In the genomic region with DNA sequence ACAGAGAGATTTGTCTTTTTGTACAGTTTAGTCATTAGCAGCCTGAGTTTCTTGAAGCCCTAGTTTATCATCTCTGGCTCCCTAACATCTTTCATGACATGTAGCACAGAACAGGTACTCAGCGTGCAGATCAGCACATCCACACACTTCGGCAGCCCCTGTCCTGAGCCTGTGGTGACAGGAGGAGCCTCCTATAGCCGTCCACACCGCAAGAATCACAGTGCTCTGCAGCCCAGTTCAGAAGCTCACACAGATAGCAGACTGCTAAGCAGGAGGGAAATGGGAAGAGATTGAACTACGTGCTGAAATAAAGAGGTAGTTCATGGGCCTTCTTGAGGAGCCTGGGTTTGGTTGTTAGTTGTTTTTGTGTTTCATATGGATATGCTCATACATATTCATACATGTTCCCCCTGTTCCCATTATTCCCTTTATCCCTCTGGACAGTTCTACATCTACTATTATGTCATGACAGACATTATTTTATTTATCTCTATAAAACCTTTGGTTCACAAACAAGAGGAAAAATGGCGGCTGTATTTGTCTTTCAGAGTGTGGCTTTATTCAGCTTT, we compare ENCODE assay signal across 29 mouse cellular contexts.
DNase-seq lines count a peak whose midpoint lies in the region; ATAC-seq and TF ChIP-seq lines count a peak whose summit lies in the region.
"Had no signal": no experiment of that assay in that cellular context is flagged by ENCODE, and none has a peak within 500 bp of the region (broad histone marks: within the 10 kb centered on the region; RNA-seq: fewer than 3 reads in every experiment).

No protein-coding gene starts in this region.

- TF ChIP-seq CTCF in hindbrain, postnatal 0 days (IDR thresholded peaks at IDR 0.05; ENCODE audit: low read depth): no peak
- TF ChIP-seq CTCF in lung, adult 2 months (IDR thresholded peaks at IDR 0.05; ENCODE audit: insufficient read depth, low read length): no peak

- no peak overlapping the region for H3K4me3 ChIP-seq in hindbrain, embryonic 10.5 days
- no peak overlapping the region for H3K4me3 ChIP-seq in hindbrain, postnatal 0 days (ENCODE audit: low read length)
- no peak overlapping the region for H3K4me3 ChIP-seq in hindbrain, embryonic 12.5 days
- no peak overlapping the region for H3K4me3 ChIP-seq in hindbrain, embryonic 16.5 days (ENCODE audit: low read length)
- no peak overlapping the region for H3K4me3 ChIP-seq in midbrain, embryonic 15.5 days
- no peak overlapping the region for H3K4me3 ChIP-seq in lung, adult 2 months (replicated peaks; ENCODE audit: extremely low read depth, low read depth, low read length)
- H3K4me3 ChIP-seq: gastrocnemius, adult 2 months; limb, embryonic 10.5 days; limb, embryonic 15.5 days; liver, embryonic 13.5 days; myocyte had no signal

- 62% methylated on average over 6 of the region's 6 CpGs for WGBS in hindbrain, embryonic 10.5 days
- 47% methylated on average over 6 of the region's 6 CpGs for WGBS in hindbrain, postnatal 0 days
- WGBS in hindbrain, embryonic 12.5 days: 39% methylated on average over 6 of the region's 6 CpGs
- WGBS in hindbrain, embryonic 16.5 days: 35% methylated on average over 6 of the region's 6 CpGs
- WGBS in midbrain, embryonic 15.5 days: 35% methylated on average over 6 of the region's 6 CpGs
- WGBS in lung, adult 2 months: 93% methylated on average over 6 of the region's 6 CpGs

- no peak overlapping the region for H3K9ac ChIP-seq in hindbrain, postnatal 0 days (replicated peaks; ENCODE audit: low read length)
- H3K9ac ChIP-seq in hindbrain, embryonic 12.5 days: no peak overlapping the region
- H3K9ac ChIP-seq in hindbrain, embryonic 16.5 days (ENCODE audit: low read depth, low read length): no peak overlapping the region
- no peak overlapping the region for H3K9ac ChIP-seq in midbrain, embryonic 15.5 days
- H3K9ac ChIP-seq: limb, embryonic 15.5 days; liver, embryonic 13.5 days had no signal

- H3K27me3 ChIP-seq in hindbrain, embryonic 10.5 days (ENCODE audit: insufficient read depth, poor library complexity, severe bottlenecking): no peaks in the 10 kb centered on the region
- H3K27me3 ChIP-seq in hindbrain, postnatal 0 days (ENCODE audit: insufficient read depth, low read length): no peaks in the 10 kb centered on the region
- H3K27me3 ChIP-seq in hindbrain, embryonic 12.5 days: no peaks in the 10 kb centered on the region
- no peaks in the 10 kb centered on the region for H3K27me3 ChIP-seq in hindbrain, embryonic 16.5 days (replicated peaks; ENCODE audit: control insufficient read depth, insufficient read depth, low read length)
- H3K27me3 ChIP-seq in midbrain, embryonic 15.5 days (replicated peaks): no peaks in the 10 kb centered on the region
- H3K27me3 ChIP-seq: CH12.LX; limb, embryonic 15.5 days; liver, embryonic 13.5 days had no signal

- peak overlapping the region; percentile 56 for H3K27ac ChIP-seq in hindbrain, embryonic 10.5 days
- no peak overlapping the region for H3K27ac ChIP-seq in hindbrain, postnatal 0 days
- H3K27ac ChIP-seq in hindbrain, embryonic 12.5 days: no peak overlapping the region
- no peak overlapping the region for H3K27ac ChIP-seq in hindbrain, embryonic 16.5 days (ENCODE audit: low read depth, low read length)
- H3K27ac ChIP-seq in midbrain, embryonic 15.5 days: no peak overlapping the region
- H3K27ac ChIP-seq: gastrocnemius, adult 2 months; limb, embryonic 10.5 days; limb, embryonic 15.5 days; liver, embryonic 13.5 days had no signal

- TF ChIP-seq POLR2A in lung, adult 2 months (IDR thresholded peaks at IDR 0.05; ENCODE audit: borderline replicate concordance, extremely low read depth, low read depth, low read length): no peak

- H3K4me2 ChIP-seq in hindbrain, postnatal 0 days (ENCODE audit: low read depth, low read length): no peak overlapping the region
- H3K4me2 ChIP-seq in hindbrain, embryonic 12.5 days (replicated peaks): no peak overlapping the region
- no peak overlapping the region for H3K4me2 ChIP-seq in hindbrain, embryonic 16.5 days (ENCODE audit: low read length)
- no peak overlapping the region for H3K4me2 ChIP-seq in midbrain, embryonic 15.5 days
- H3K4me2 ChIP-seq: heart, embryonic 11.5 days; limb, embryonic 15.5 days; liver, embryonic 13.5 days had no signal

- no peaks in the 10 kb centered on the region for H3K36me3 ChIP-seq in hindbrain, embryonic 10.5 days
- no peaks in the 10 kb centered on the region for H3K36me3 ChIP-seq in hindbrain, postnatal 0 days (ENCODE audit: insufficient read depth, low read length)
- H3K36me3 ChIP-seq in hindbrain, embryonic 12.5 days: no peaks in the 10 kb centered on the region
- H3K36me3 ChIP-seq in hindbrain, embryonic 16.5 days (ENCODE audit: control insufficient read depth, insufficient read depth, low read length): no peaks in the 10 kb centered on the region
- no peaks in the 10 kb centered on the region for H3K36me3 ChIP-seq in midbrain, embryonic 15.5 days (replicated peaks)
- H3K36me3 ChIP-seq: limb, embryonic 10.5 days; limb, embryonic 15.5 days; liver, embryonic 13.5 days had no signal

- no peak for DNase-seq in hindbrain, embryonic 10.5 days (ENCODE audit: low spot score)
- DNase-seq in hindbrain, postnatal 0 days (ENCODE audit: low spot score): no peak
- DNase-seq in adrenal gland, postnatal 14 days: no peak
- DNase-seq in lung, adult 2 months: no peak
- DNase-seq: adrenal gland, adult 2 months; cerebellum, adult 8-10 months; cerebellum, postnatal 25 days; gastrocnemius, adult 2 months; gastrocnemius, postnatal 36 days; heart, adult 18-20 months; heart, postnatal 36 days; kidney, adult 11 months; kidney, postnatal 14 days; layer of hippocampus, adult 9-11 months; liver, embryonic 13.5 days; lung, adult 18-20 months; lung, postnatal 10 days; right cerebral cortex, postnatal 25 days; spleen, adult 18-20 months; thymus, postnatal 14 days had no signal

- ATAC-seq in hindbrain, postnatal 0 days: no peak
- ATAC-seq in hindbrain, embryonic 12.5 days (ENCODE audit: low FRiP score): peak; percentile 34; the same call in 1 of the 2 replicates
- ATAC-seq in hindbrain, embryonic 16.5 days: peak; percentile 40; the same call in 1 of the 2 replicates
- peak; percentile 63; the same call in 1 of the 2 replicates for ATAC-seq in midbrain, embryonic 15.5 days (replicated peaks)
- ATAC-seq: activated CD4-positive, CD25-positive, alpha-beta regulatory T cell, adult 4 months had no signal

- H3K4me1 ChIP-seq in hindbrain, embryonic 10.5 days (replicated peaks): peaks cover 18% of the 10 kb centered on the region
- H3K4me1 ChIP-seq in hindbrain, postnatal 0 days (ENCODE audit: insufficient read depth, low read length): no peaks in the 10 kb centered on the region
- H3K4me1 ChIP-seq in hindbrain, embryonic 12.5 days: peaks cover 5% of the 10 kb centered on the region; the same call in 1 of the 2 replicates
- no peaks in the 10 kb centered on the region; the same call in 1 of the 2 replicates for H3K4me1 ChIP-seq in hindbrain, embryonic 16.5 days (ENCODE audit: control insufficient read depth, insufficient read depth, low read depth, low read length)
- H3K4me1 ChIP-seq in midbrain, embryonic 15.5 days: 0 out of 2 replicates have a peak, but pooled peaks cover 4% of the 10 kb centered on the region
- H3K4me1 ChIP-seq in lung, adult 2 months (ENCODE audit: control insufficient read depth, insufficient read depth, low read length): no peaks in the 10 kb centered on the region
- H3K4me1 ChIP-seq: limb, embryonic 10.5 days; limb, embryonic 15.5 days; liver, embryonic 13.5 days had no signal

- H3K9me3 ChIP-seq in hindbrain, embryonic 10.5 days: no peaks in the 10 kb centered on the region
- no peaks in the 10 kb centered on the region for H3K9me3 ChIP-seq in hindbrain, postnatal 0 days (ENCODE audit: low read length)
- H3K9me3 ChIP-seq in hindbrain, embryonic 12.5 days (replicated peaks): no peaks in the 10 kb centered on the region
- H3K9me3 ChIP-seq in hindbrain, embryonic 16.5 days (ENCODE audit: control insufficient read depth, low read length): no peaks in the 10 kb centered on the region
- H3K9me3 ChIP-seq in midbrain, embryonic 15.5 days: no peaks in the 10 kb centered on the region
- H3K9me3 ChIP-seq: limb, embryonic 10.5 days; limb, embryonic 15.5 days; liver, embryonic 13.5 days had no signal
